Comparison of ENCODE assay signal across 8 mouse cellular contexts in genomic region chr2:60940454-60940961, GRCm38 (mm10). TPM values are rescaled to one million over a fixed set of nuclear protein-coding genes. Genes with fewer than 3 reads are reported as not detected.
DNase-seq lines count a peak whose midpoint lies in the region; ATAC-seq and TF ChIP-seq lines count a peak whose summit lies in the region.

No protein-coding gene starts in this region.

- H3K27ac ChIP-seq in kidney, embryonic 15.5 days = peak overlapping the region; percentile 79
- H3K27ac ChIP-seq in embryonic facial prominence, embryonic 13.5 days = peak overlapping the region; percentile 61
- peak overlapping the region; percentile 48 for H3K27ac ChIP-seq in kidney, postnatal 0 days
- no peak overlapping the region for H3K27ac ChIP-seq in midbrain, postnatal 0 days (ENCODE audit: low read depth, low read length)

- no peaks in the 10 kb centered on the region for H3K27me3 ChIP-seq in kidney, embryonic 15.5 days
- H3K27me3 ChIP-seq in embryonic facial prominence, embryonic 13.5 days = no peaks in the 10 kb centered on the region
- no peaks in the 10 kb centered on the region for H3K27me3 ChIP-seq in kidney, postnatal 0 days (ENCODE audit: insufficient read depth, low read length)
- H3K27me3 ChIP-seq in midbrain, postnatal 0 days (ENCODE audit: insufficient read depth, low read length) = no peaks in the 10 kb centered on the region

- ATAC-seq in kidney, embryonic 15.5 days (replicated peaks; ENCODE audit: low FRiP score) = peak; percentile 90
- peak; percentile 92 for ATAC-seq in embryonic facial prominence, embryonic 13.5 days (ENCODE audit: insufficient number of reproducible peaks, insufficient read depth, low FRiP score, low TSS enrichment, low read depth)
- peak; percentile 75 for ATAC-seq in kidney, postnatal 0 days (replicated peaks; ENCODE audit: low FRiP score, low read depth)
- no peak for ATAC-seq in midbrain, postnatal 0 days (ENCODE audit: low FRiP score)

- H3K36me3 ChIP-seq in kidney, embryonic 15.5 days = peaks cover 3% of the 10 kb centered on the region; the same call in 1 of the 2 replicates
- H3K36me3 ChIP-seq in embryonic facial prominence, embryonic 13.5 days = peaks cover 6% of the 10 kb centered on the region
- no peaks in the 10 kb centered on the region for H3K36me3 ChIP-seq in kidney, postnatal 0 days (ENCODE audit: insufficient read depth, low read length)
- H3K36me3 ChIP-seq in midbrain, postnatal 0 days (ENCODE audit: insufficient read depth, low read length) = no peaks in the 10 kb centered on the region

- H3K4me1 ChIP-seq in kidney, embryonic 15.5 days = peaks cover 14% of the 10 kb centered on the region
- H3K4me1 ChIP-seq in embryonic facial prominence, embryonic 13.5 days = peaks cover 25% of the 10 kb centered on the region
- 0 out of 2 replicates have a peak, but pooled peaks cover 7% of the 10 kb centered on the region for H3K4me1 ChIP-seq in kidney, postnatal 0 days (replicated peaks; ENCODE audit: insufficient read depth, low read length)
- H3K4me1 ChIP-seq in midbrain, postnatal 0 days (ENCODE audit: insufficient read depth, low read length) = no peaks in the 10 kb centered on the region

- H3K9me3 ChIP-seq in kidney, embryonic 15.5 days (replicated peaks) = no peaks in the 10 kb centered on the region
- H3K9me3 ChIP-seq in embryonic facial prominence, embryonic 13.5 days = no peaks in the 10 kb centered on the region
- H3K9me3 ChIP-seq in kidney, postnatal 0 days (replicated peaks; ENCODE audit: low read length) = no peaks in the 10 kb centered on the region
- no peaks in the 10 kb centered on the region for H3K9me3 ChIP-seq in midbrain, postnatal 0 days (ENCODE audit: low read length)

- H3K9ac ChIP-seq in kidney, embryonic 15.5 days = no peak overlapping the region
- H3K9ac ChIP-seq in embryonic facial prominence, embryonic 13.5 days = no peak overlapping the region
- H3K9ac ChIP-seq in kidney, postnatal 0 days (ENCODE audit: low read depth, low read length) = no peak overlapping the region
- no peak overlapping the region for H3K9ac ChIP-seq in midbrain, postnatal 0 days (replicated peaks; ENCODE audit: low read length, poor library complexity, severe bottlenecking)

- peak overlapping the region; percentile 12 for H3K4me3 ChIP-seq in kidney, embryonic 15.5 days (replicated peaks)
- peak overlapping the region; percentile 8; the same call in 1 of the 2 replicates for H3K4me3 ChIP-seq in embryonic facial prominence, embryonic 13.5 days
- peak overlapping the region; percentile 10; the same call in 1 of the 2 replicates for H3K4me3 ChIP-seq in kidney, postnatal 0 days (replicated peaks; ENCODE audit: low read depth, low read length)
- H3K4me3 ChIP-seq in midbrain, postnatal 0 days (ENCODE audit: low read depth, low read length) = no peak overlapping the region

- H3K4me2 ChIP-seq in kidney, embryonic 15.5 days = peak overlapping the region; percentile 49
- H3K4me2 ChIP-seq in embryonic facial prominence, embryonic 13.5 days = peak overlapping the region; percentile 49
- peak overlapping the region; percentile 44 for H3K4me2 ChIP-seq in kidney, postnatal 0 days (ENCODE audit: low read length)
- H3K4me2 ChIP-seq in midbrain, postnatal 0 days (ENCODE audit: low read depth, low read length, poor library complexity, severe bottlenecking) = no peak overlapping the region

- no peak for DNase-seq in kidney, adult 8-10 months
- peak; percentile 85 for DNase-seq in kidney, postnatal 0 days (ENCODE audit: low spot score)
- DNase-seq in midbrain, postnatal 0 days (ENCODE audit: low spot score) = peak; percentile 10
- no peak for DNase-seq in left cerebral cortex, postnatal 4 days
- no peak for DNase-seq in cerebellum, adult 9-11 months
- no peak for DNase-seq in layer of hippocampus, adult 11-12 months (ENCODE audit: low spot score)

- intact Hi-C loops in left cerebral cortex, postnatal 4 days (cut with DNase I) = no loop called here

- WGBS in kidney, embryonic 15.5 days = 26% methylated on average over 8 of the region's 8 CpGs
- WGBS in embryonic facial prominence, embryonic 13.5 days = 14% methylated on average over 8 of the region's 8 CpGs
- 17% methylated on average over 8 of the region's 8 CpGs for WGBS in kidney, postnatal 0 days
- 61% methylated on average over 8 of the region's 8 CpGs for WGBS in midbrain, postnatal 0 days

- no peak for TF ChIP-seq CTCF in kidney, postnatal 0 days (IDR thresholded peaks at IDR 0.05; ENCODE audit: low read depth)
- TF ChIP-seq CTCF in midbrain, postnatal 0 days (IDR thresholded peaks at IDR 0.05) = no peak

RNA-seq across cellular contexts. Expression of gene Rbms1, which starts 22.5 kb away (rescaled TPM):
- 109 and 117 TPM in 2 replicates for polyA plus RNA-seq in kidney, embryonic 15.5 days (2015; fragmentation: Nextera tagmentation; extraction: Ambion mirVana)
- 117 and 118 TPM in 2 replicates for polyA plus RNA-seq in embryonic facial prominence, embryonic 13.5 days (2015; fragmentation: Nextera tagmentation; extraction: Ambion mirVana)
- 90.4 and 92.5 TPM in 2 replicates for polyA plus RNA-seq in kidney, postnatal 0 days (2015; fragmentation: Nextera tagmentation; extraction: Ambion mirVana)
- total RNA-seq in midbrain, postnatal 0 days (2014; rRNA removed) = 36.2 and 38.6 TPM in 2 replicates
- polyA plus RNA-seq in midbrain, postnatal 0 days (2015; fragmentation: Nextera tagmentation; extraction: Ambion mirVana) = 40.4 and 40.8 TPM in 2 replicates
- 10 to 100 TPM; 36.7 to 51.8 TPM for total RNA-seq in left cerebral cortex, postnatal 4 days (2021)

Comparison
In these comparisons a context has a peak if more than half of its experiments do, and no peak if none do; other contexts are left out.
1. DNase-seq: peak in kidney, postnatal 0 days (single experiment) and midbrain, postnatal 0 days (single experiment); none in kidney, adult 8-10 months (0 of 2), left cerebral cortex, postnatal 4 days (single experiment), cerebellum, adult 9-11 months (single experiment) and layer of hippocampus, adult 11-12 months (single experiment).